Mouse (Mus musculus) layer of hippocampus, postnatal 36 days (tissue): Measurements from ENCODE around the gene Zranb2. TPM values are rescaled to one million over a fixed set of nuclear protein-coding genes. Genes with fewer than 3 reads are reported as not detected.

Experiments used
- DNase-seq, 2 experiments: peaks; one replicate each; pipeline ENCODE4 v3.0.0; 2022
- microRNA-seq, 2 experiments: library from miRNA; unstranded; fragments of <30 nt; microRNA quantifications; one replicate each; pipeline ENCODE4 v1.2.0; 2021
- total RNA-seq, 2 experiments: library from RNA; stranded (reverse); gene quantifications; 2 replicates each; pipeline ENCODE4 v1.2.3; 2021

Zranb2 gene
- total RNA-seq, 2 experiments from 2014 or later = 137 to 139 TPM

DNA sequence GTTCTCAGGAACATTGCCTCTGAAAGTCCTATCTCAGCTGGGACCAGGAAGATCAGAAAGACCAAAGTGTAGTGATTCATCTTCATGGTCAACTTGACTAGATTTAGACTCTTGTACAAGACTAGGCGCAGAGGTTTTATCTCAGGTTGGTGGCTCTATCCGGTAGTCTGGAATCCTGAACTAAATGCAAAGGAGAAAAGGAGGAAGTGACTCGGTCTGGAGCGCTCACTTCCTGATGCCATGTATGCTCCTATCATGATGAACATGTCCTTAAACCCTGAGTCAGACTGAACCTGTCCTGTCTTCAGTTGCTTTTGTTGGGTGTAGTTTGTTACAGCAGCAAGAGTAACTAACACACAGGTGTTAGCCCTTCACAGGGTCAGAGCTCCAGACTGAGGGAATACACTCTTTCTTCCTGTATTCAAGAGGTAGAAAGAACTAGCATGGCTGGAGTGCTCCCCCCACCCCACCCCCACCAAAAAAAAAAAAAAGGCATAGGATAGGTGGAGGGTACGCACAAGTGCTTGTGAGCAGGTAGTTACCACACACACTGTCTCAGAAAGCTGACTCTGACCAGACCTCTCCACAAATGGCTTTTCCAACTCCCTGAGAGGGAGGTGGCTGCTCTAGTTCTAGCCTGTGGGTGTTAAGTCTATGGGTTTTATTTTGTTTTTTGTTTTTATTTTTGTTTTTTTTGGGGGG lies 44.7 kb downstream of the Zranb2 start:
- DNase-seq = no peak

DNA sequence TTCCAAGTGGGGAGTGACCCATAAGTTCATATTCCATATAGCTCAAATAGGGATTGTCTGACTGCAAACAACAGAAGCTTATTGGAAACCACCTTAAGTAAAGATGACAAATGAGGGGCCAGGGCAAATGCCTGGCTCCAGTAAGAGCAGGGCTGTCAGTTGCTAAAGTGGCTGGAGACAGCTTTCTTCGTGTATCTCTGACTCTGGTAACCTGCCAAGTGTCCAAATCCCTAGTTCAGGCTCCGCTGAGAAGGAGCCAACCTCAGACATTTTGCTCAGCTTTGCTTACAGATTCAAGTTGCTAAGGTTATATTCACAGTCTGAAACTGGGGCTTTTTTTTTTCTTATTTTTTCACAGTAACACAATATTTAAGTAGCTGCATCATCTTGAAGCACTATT lies 45.4 kb downstream of the Zranb2 start:
- DNase-seq = no peak

DNA sequence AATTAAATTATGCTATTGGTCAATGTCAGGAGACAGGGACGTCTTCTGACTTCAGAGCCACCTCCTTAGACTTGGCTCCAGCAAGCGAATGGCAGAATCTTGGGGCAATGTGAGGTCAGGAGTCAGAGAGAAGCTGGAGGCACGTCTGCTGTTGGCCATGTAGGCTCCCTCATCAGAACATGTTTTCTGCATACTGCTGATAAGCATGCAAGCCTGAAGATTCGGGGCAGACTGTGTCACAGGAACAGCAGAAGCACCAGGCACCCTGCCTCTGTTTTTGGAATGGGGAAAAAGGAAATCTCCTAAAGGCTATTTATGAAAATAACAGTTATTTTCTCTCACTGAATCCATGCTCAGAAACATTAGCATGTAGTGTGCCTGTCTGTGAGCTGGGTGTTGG lies 46.3 kb downstream of the Zranb2 start:
- no peak for DNase-seq

DNA sequence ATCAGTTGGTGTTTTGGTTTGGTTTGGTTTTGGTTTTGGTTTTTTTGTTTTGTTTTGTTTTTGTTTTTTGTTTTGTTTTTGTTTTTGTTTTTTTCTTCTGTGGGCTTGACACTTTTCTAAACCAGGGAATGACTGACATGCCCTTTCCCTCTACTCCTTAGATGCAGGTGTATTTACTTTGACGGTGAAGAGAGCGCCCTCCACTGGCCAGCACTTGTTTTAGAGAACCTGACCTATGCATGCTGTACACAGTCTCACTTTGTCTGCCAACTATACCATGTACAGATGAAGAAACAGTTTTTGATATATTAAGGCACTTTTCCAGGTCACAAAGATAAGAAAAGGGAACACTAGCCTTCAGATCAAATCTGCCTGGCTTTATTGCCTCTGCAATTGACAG lies 47.8 kb downstream of the Zranb2 start:
- DNase-seq = no peak

DNA sequence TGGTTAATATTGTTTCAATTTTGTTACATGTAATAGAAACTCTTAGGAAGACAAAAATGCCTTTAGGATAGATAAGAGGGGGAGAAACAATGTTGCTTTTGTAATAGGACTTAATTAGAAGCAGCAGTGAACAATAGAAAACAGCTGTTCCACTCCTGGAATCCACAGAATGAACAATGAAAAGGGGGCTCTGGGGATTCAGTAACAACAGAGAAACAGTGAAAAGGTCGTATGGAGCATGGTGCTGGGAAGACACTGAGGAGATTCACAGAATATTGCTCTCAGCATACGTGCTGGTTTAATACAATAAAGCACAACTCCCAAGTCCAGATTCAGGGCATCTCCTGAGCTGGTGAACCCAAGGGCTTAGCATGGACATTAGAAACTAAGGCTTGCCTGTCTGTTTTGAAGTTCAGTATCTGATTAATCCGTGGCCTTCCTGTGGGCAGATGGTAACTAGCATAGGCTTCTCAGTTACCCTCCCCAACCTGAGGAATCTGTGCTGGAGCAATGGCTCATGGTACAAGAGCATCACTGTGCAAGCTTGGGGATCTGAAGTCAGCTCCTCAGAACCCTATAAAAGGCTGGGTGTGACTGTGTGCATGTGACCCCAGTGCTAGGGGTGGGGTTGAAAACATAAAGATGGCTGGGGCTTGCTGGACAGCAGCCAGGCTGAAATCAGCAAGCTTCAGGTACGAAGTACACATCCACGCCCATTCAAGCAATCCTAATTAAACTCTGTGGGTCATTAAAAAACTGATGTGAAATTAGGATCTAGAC lies 48.9 kb downstream of the Zranb2 start:
- DNase-seq = no peak

DNA sequence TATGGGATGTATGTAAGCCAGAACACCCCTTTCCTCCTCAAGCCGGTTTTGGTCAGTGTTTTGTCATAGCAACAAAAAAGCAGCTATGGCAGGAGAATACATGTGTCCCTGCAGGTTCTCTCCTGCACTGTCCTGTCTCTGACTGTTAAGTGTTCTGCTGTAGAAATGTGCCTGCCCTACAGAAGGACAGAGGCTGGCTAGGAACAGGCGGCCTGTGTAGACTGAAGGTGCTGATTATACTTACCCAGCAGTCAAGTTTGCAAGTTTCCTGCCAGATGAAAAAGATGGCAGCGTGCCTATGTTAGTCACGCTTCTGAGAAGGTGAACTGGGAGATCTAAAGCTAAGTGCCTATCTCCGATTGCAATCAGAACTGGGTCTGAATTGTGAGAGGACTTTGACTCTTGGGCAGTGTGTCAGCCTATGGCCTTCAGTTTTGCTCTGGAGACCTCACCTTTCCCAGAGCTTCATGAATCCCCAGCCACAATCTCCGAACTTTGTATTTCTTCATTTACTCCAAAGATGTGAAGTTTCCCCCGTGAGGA lies 63.9 kb downstream of the Zranb2 start:
- no peak for DNase-seq

Small RNA genes lying within 50 kb of the gene (microRNA-seq; reads per million reads assigned to microRNA genes)
- 264 to 315 reads per million in 2 experiments for gene Mir186

Other genes starting within 250 kb of the Zranb2 start
- 1 to 10 TPM; 1.8 to 2.0 TPM for gene Ptger3, start 32.7 kb downstream of the Zranb2 start, total RNA-seq